Mouse (Mus musculus): ENCODE measurements around the gene Ltbp4. TPM values are rescaled to one million over a fixed set of nuclear protein-coding genes. Genes with fewer than 3 reads are reported as not detected.

The Ltbp4 gene
- polyA plus RNA-seq, 1 experiment from 2014 or later: 18.2 TPM

DNA sequence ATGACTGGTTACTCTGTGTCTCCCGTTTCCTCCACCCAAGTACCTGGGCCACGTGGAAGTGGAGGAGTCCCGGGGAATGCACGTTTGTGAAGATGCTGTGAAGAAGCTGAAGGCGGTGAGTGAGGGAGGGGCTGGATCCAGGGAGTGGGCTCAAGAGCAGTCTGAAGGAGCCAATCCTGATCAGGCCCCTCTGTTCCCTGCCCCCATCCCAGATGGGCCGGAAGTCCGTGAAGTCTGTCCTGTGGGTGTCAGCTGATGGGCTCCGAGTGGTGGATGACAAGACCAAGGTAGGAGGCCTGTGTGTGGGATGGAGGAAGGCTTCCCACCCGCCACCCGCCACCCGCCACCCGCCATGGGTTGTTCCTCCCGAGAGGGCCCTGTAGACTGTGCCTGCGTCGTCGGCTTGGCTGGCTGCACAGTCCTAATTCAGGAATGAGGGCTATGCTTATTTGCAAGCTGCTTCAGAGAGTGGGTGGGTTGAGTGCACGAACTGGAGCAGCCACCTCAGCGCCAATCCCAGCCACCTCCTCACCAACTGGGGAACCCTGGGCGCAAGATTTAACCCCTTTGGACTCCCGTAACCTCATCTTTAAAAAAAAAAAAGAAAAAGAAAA is 70.9 kb downstream of the Ltbp4 start:
- no peak overlapping the region for H3K4me2 ChIP-seq (ENCODE audit: low read length)
- no peaks in the 10 kb centered on the region for H3K9me3 ChIP-seq (ENCODE audit: control insufficient read depth, low read length)
- no peaks in the 10 kb centered on the region for H3K27me3 ChIP-seq (replicated peaks; ENCODE audit: control insufficient read depth, insufficient read depth, low read length)
- H3K36me3 ChIP-seq (ENCODE audit: control insufficient read depth, insufficient read depth): peaks cover 56% of the 10 kb centered on the region
- 78% methylated on average over 20 of the region's 20 CpGs for WGBS
- H3K4me1 ChIP-seq (replicated peaks; ENCODE audit: control insufficient read depth, insufficient read depth, low read length): peaks cover 5% of the 10 kb centered on the region
- H3K9ac ChIP-seq (replicated peaks; ENCODE audit: low read depth, low read length): no peak overlapping the region
- no peak for ATAC-seq
- H3K4me3 ChIP-seq (replicated peaks; ENCODE audit: low read length): no peak overlapping the region
- H3K27ac ChIP-seq (ENCODE audit: low read length): no peak overlapping the region

DNA sequence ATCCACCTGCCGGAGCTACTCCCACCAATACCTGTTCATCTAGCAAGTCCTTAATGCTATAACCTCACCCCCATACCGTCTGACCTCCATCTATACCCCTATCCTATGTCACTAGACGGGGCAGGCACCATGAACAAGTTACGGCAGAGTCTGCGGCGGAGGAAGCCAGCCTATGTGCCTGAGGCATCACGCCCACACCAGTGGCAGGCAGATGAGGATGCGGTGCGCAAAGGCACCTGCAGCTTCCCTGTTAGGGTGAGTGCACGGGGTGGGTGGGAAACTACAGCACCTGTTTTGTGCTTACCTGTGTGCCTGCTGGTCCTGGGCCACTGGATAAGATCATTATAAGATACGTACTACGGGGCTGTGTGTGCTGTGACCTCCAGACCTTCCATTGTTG is 72.7 kb downstream of the Ltbp4 start:
- no peaks in the 10 kb centered on the region for H3K27me3 ChIP-seq (replicated peaks; ENCODE audit: control insufficient read depth, insufficient read depth, low read length)
- no peak for ATAC-seq
- H3K27ac ChIP-seq (ENCODE audit: low read length): no peak overlapping the region
- peaks cover 41% of the 10 kb centered on the region for H3K36me3 ChIP-seq (ENCODE audit: control insufficient read depth, insufficient read depth)
- 93% methylated on average over 12 of the region's 12 CpGs for WGBS
- peaks cover 23% of the 10 kb centered on the region for H3K4me1 ChIP-seq (replicated peaks; ENCODE audit: control insufficient read depth, insufficient read depth, low read length)
- H3K4me3 ChIP-seq (replicated peaks; ENCODE audit: low read length): no peak overlapping the region
- H3K4me2 ChIP-seq (ENCODE audit: low read length): no peak overlapping the region
- no peak overlapping the region for H3K9ac ChIP-seq (replicated peaks; ENCODE audit: low read depth, low read length)
- no peaks in the 10 kb centered on the region for H3K9me3 ChIP-seq (ENCODE audit: control insufficient read depth, low read length)

DNA sequence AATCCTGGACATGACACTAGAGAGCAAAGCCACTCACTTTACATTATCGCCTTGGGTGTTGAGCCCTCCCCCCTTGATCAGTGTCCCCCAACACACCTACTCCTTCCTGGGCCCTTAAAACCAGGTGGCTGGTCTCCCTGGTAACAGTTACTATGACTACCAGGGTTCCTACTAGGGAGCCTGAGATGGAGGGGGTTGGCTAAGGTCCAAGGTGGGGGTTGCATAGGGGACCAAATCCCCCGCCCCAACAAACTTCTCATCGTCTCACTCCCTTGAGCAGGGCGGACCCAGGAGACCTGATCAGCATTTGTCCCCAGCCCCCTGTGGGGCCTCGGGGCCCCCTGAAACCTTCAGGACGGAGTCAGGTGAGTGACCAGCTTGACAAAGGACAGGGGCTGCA is 75.6 kb downstream of the Ltbp4 start:
- no peak for ATAC-seq
- peaks cover 22% of the 10 kb centered on the region for H3K36me3 ChIP-seq (ENCODE audit: control insufficient read depth, insufficient read depth)
- no peak overlapping the region; the same call in 1 of the 2 replicates for H3K9ac ChIP-seq (replicated peaks; ENCODE audit: low read depth, low read length)
- no peak overlapping the region for H3K4me2 ChIP-seq (ENCODE audit: low read length)
- no peaks in the 10 kb centered on the region for H3K27me3 ChIP-seq (replicated peaks; ENCODE audit: control insufficient read depth, insufficient read depth, low read length)
- no peaks in the 10 kb centered on the region for H3K9me3 ChIP-seq (ENCODE audit: control insufficient read depth, low read length)
- H3K27ac ChIP-seq (ENCODE audit: low read length): no peak overlapping the region
- H3K4me3 ChIP-seq (replicated peaks; ENCODE audit: low read length): no peak overlapping the region
- 63% methylated on average over 6 of the region's 6 CpGs for WGBS
- H3K4me1 ChIP-seq (replicated peaks; ENCODE audit: control insufficient read depth, insufficient read depth, low read length): peaks cover 39% of the 10 kb centered on the region

DNA sequence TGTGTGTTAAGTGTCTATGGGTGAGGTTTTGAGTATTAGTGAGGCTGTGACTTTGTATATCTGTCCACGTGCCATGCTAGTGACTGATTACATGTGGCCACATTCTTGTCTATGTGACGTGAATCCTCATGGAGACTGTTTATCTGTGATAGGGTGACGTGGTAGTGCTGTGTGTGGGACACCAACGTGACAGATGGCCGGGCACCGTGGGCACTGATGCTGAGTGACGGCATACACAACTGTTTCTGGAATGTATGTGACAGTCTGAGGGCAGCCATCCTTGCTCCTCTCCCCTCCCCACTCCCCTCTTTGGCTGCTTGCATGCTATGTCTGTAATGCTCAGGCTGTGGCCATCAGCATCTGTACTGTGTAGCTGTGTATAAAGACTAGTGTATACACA is 76.6 kb downstream of the Ltbp4 start:
- Histone ChIP-seq H3K9me3 (ENCODE audit: control insufficient read depth, low read length) (no peaks in the 10 kb centered on the region), H3K4me1 (replicated peaks; ENCODE audit: control insufficient read depth, insufficient read depth, low read length) (peaks cover 40% of the 10 kb centered on the region), H3K36me3 (ENCODE audit: control insufficient read depth, insufficient read depth) (peaks cover 19% of the 10 kb centered on the region), H3K4me2 (ENCODE audit: low read length) (peak overlapping the region; percentile 84), H3K27ac (ENCODE audit: low read length) (no peak overlapping the region), H3K27me3 (replicated peaks; ENCODE audit: control insufficient read depth, insufficient read depth, low read length) (no peaks in the 10 kb centered on the region), H3K4me3 (replicated peaks; ENCODE audit: low read length) (peak overlapping the region; percentile 60; the same call in 1 of the 2 replicates), H3K9ac (replicated peaks; ENCODE audit: low read depth, low read length) (no peak overlapping the region)
- WGBS: 50% methylated on average over 7 of the region's 7 CpGs
- no peak for ATAC-seq

DNA sequence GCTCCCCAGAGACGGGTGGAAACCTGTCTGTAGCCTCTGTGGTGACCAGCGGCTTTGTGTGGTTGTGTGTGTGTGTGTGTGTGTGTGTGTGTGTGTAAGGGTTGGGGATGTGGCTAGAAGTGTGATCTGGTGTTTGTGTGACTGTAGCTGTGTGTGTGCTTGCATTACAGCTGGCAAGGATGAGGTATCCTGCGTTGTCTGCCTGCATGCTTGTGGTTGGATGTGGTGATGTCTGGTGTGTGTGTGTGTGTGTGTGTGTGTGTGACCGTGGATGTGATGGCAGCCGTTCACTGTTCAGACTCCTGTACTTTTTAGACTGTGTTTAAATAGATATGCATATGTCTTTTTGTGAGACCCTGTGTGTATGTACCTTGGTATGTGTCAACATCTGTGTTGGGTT is 77.7 kb downstream of the Ltbp4 start:
- WGBS: 12% methylated on average over 5 of the region's 5 CpGs

DNA sequence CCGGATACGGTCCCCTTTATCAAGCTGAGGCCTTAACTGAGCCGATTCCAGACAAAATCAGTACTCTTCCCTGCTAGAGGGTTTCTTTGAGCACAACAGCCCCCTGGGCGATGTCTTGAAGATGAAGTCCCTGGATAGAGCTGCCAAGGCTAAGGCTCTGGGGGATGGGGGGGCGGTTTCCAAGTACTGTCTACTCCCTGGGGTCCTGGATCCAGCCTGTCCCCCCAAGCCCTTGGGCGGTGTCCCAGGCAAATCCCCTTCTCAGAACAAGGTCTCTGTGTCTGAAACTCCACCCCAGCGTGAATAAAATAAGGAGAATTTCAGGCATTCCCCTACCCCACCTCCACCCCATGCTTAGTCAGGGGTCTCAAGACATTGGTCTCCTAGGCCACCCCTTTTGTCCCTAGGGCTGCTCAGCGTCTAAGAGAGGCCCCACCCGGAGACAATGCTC is 78.2 kb downstream of the Ltbp4 start:
- H3K27ac ChIP-seq (ENCODE audit: low read length): peak overlapping the region; percentile 94
- H3K9me3 ChIP-seq (ENCODE audit: control insufficient read depth, low read length): no peaks in the 10 kb centered on the region
- H3K9ac ChIP-seq (replicated peaks; ENCODE audit: low read depth, low read length): peak overlapping the region; percentile 92
- H3K27me3 ChIP-seq (replicated peaks; ENCODE audit: control insufficient read depth, insufficient read depth, low read length): no peaks in the 10 kb centered on the region
- peak overlapping the region; percentile 84 for H3K4me2 ChIP-seq (ENCODE audit: low read length)
- H3K4me3 ChIP-seq (replicated peaks; ENCODE audit: low read length): peak overlapping the region; percentile 60
- ATAC-seq: 0 out of 2 replicates have a peak, but pooled peaks have one; percentile 4
- H3K36me3 ChIP-seq (ENCODE audit: control insufficient read depth, insufficient read depth): peaks cover 10% of the 10 kb centered on the region
- peaks cover 40% of the 10 kb centered on the region for H3K4me1 ChIP-seq (replicated peaks; ENCODE audit: control insufficient read depth, insufficient read depth, low read length)
- 1% methylated on average over 9 of the region's 9 CpGs for WGBS

More for the DNA sequence above, 77.7 kb downstream of the Ltbp4 start:
- Histone ChIP-seq H3K36me3 (ENCODE audit: control insufficient read depth, insufficient read depth) (peaks cover 14% of the 10 kb centered on the region), H3K4me3 (replicated peaks; ENCODE audit: low read length) (peak overlapping the region; percentile 60), H3K9me3 (ENCODE audit: control insufficient read depth, low read length) (no peaks in the 10 kb centered on the region), H3K27me3 (replicated peaks; ENCODE audit: control insufficient read depth, insufficient read depth, low read length) (no peaks in the 10 kb centered on the region), H3K9ac (replicated peaks; ENCODE audit: low read depth, low read length) (peak overlapping the region; percentile 92), H3K4me1 (replicated peaks; ENCODE audit: control insufficient read depth, insufficient read depth, low read length) (peaks cover 40% of the 10 kb centered on the region), H3K27ac (ENCODE audit: low read length) (peak overlapping the region; percentile 94), H3K4me2 (ENCODE audit: low read length) (peak overlapping the region; percentile 84)
- 0 out of 2 replicates have a peak, but pooled peaks have one; percentile 0 for ATAC-seq

DNA sequence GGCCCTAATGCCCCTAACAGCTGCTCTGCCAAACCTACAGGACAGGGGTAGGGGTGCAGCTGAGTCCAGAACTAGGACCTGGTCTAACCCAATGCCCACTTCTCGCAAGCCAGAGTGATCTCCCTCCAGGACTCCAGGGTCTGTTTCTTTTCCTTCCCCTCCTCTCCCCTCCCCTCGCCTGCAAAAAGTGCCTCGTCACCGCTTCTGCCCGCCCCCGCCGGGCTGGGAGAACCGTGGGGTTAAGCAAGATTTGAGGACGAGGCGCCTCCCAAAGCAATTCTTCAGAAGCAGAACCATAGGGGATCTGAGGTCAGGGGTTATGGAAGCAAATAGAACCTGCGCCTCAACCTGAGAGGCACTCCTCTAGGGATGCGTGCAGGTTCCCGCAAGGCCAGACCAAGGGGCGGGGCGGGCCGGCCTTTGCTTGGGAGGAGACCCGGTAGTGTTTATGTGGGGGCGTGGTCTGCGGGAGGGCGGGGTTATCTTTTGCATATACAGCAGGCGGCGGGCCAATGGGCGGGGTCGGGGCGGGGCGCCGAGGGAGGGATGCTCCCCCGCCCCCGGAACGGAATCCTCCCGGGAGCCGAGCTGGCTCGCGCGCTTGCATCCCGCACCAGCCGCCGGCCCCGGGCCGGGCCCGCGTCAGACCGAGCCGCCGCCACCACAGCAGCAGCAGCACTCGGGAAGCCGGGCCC is 79.1 kb downstream of the Ltbp4 start, which contains the start of gene Numbl:
Numbl (plus strand) TSS at position 229 of the 695 bp plus-strand sequence.
- peaks cover 11% of the 10 kb centered on the region for H3K36me3 ChIP-seq (ENCODE audit: control insufficient read depth, insufficient read depth)
- peaks cover 40% of the 10 kb centered on the region for H3K4me1 ChIP-seq (replicated peaks; ENCODE audit: control insufficient read depth, insufficient read depth, low read length)
- peak within 1 kb of the TSS; percentile 94 for H3K27ac ChIP-seq (ENCODE audit: low read length)
- no peaks in the 10 kb centered on the region for H3K9me3 ChIP-seq (ENCODE audit: control insufficient read depth, low read length)
- under 1% methylated on average over 35 of the region's 47 CpGs for WGBS
- peak; percentile 60 for ATAC-seq
- peak within 1 kb of the TSS; percentile 84 for H3K4me2 ChIP-seq (ENCODE audit: low read length)
- peak within 1 kb of the TSS; percentile 60 for H3K4me3 ChIP-seq (replicated peaks; ENCODE audit: low read length)
- H3K9ac ChIP-seq (replicated peaks; ENCODE audit: low read depth, low read length): peak within 1 kb of the TSS; percentile 92
- H3K27me3 ChIP-seq (replicated peaks; ENCODE audit: control insufficient read depth, insufficient read depth, low read length): no peaks in the 10 kb centered on the region

DNA sequence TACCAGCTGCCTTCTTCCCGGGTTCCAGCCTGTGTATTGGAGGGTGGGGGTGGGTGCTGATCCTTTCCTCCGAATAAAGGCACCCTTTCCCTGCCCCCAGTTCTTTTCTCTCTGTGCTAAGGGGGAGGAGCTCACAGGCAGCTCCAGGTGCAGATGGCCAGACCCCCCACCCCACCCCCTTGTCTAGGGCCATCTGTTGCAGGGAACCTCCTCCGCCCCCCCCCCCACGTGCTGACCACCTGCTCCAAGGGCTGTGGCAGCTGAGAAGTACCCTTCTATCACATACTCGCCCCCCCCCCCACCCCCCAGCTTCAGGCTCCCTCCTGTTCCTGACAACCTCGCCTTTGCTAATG is 79.7 kb downstream of the Ltbp4 start:
- H3K27ac ChIP-seq (ENCODE audit: low read length): peak overlapping the region; percentile 94
- 0% methylated on average over 5 of the region's 6 CpGs for WGBS
- H3K9me3 ChIP-seq (ENCODE audit: control insufficient read depth, low read length): no peaks in the 10 kb centered on the region
- ATAC-seq: peak; percentile 29
- peak overlapping the region; percentile 84 for H3K4me2 ChIP-seq (ENCODE audit: low read length)
- no peaks in the 10 kb centered on the region for H3K27me3 ChIP-seq (replicated peaks; ENCODE audit: control insufficient read depth, insufficient read depth, low read length)
- H3K4me1 ChIP-seq (replicated peaks; ENCODE audit: control insufficient read depth, insufficient read depth, low read length): peaks cover 40% of the 10 kb centered on the region
- peaks cover 7% of the 10 kb centered on the region for H3K36me3 ChIP-seq (ENCODE audit: control insufficient read depth, insufficient read depth)
- peak overlapping the region; percentile 60 for H3K4me3 ChIP-seq (replicated peaks; ENCODE audit: low read length)
- H3K9ac ChIP-seq (replicated peaks; ENCODE audit: low read depth, low read length): no peak overlapping the region

DNA sequence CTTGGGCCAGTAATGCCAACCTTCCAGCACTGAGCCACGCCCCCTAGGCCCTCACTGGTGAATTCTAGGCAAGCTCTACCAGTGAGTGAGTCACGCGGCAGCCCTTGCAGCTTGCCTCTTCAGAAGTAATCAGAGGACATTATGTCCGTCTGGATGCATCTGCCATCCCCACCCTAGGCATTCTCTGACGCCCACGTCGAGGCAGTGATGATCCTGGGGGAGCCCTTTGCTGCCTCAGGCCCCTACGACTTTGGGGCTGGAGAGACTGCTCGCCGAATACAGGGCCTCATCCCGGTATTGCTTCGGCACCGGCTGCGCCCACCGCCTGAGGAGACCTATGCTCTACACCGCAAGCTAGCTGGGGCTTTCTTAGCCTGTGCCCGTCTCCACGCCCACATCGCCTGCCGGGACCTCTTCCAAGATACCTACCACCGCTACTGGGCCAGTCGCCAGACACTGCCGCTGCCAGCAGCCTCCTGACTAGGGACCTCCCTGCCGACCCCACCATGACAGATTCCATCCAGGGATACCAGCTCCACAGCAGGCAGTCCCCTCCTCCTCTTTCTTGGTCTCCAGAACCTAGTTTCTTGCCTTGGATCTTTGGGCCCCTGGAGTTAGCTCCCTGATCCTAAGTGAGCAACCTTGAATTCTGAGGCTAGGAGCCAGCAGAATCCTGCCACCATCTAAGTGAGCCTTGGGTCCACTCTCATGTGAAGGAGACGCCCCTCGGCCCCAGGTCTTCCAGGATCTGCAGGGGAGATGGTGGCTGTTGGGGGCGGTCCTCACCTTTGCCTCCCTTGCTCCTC is 80.2 kb downstream of the Ltbp4 start:
- no peaks in the 10 kb centered on the region for H3K9me3 ChIP-seq (ENCODE audit: control insufficient read depth, low read length)
- peak overlapping the region; percentile 94 for H3K27ac ChIP-seq (ENCODE audit: low read length)
- WGBS: 5% methylated on average over 26 of the region's 27 CpGs
- peak overlapping the region; percentile 16 for H3K4me3 ChIP-seq (replicated peaks; ENCODE audit: low read length)
- no peaks in the 10 kb centered on the region for H3K27me3 ChIP-seq (replicated peaks; ENCODE audit: control insufficient read depth, insufficient read depth, low read length)
- peaks cover 6% of the 10 kb centered on the region for H3K36me3 ChIP-seq (ENCODE audit: control insufficient read depth, insufficient read depth)
- peaks cover 40% of the 10 kb centered on the region for H3K4me1 ChIP-seq (replicated peaks; ENCODE audit: control insufficient read depth, insufficient read depth, low read length)
- H3K9ac ChIP-seq (replicated peaks; ENCODE audit: low read depth, low read length): 0 out of 2 replicates have a peak overlapping the region, but pooled peaks have one; percentile 15
- H3K4me2 ChIP-seq (ENCODE audit: low read length): peak overlapping the region; percentile 84
- peak; percentile 41 for ATAC-seq
